Mouse (Mus musculus) limb, embryonic 12.5 days (tissue): ENCODE measurements around the gene Cit. TPM values are rescaled to one million over a fixed set of nuclear protein-coding genes. Genes with fewer than 3 reads are reported as not detected.

Experiments
- ATAC-seq: fragments of 200-750 bp; cut with Nextera tagmentation; 2 replicates; pipeline ENCODE4 v1.8.0; 2017; ENCODE audit warnings: low read depth, moderate TSS enrichment; ENCODE audit not compliant: insufficient number of reproducible peaks, insufficient read depth, low FRiP score, low TSS enrichment
- H3K27ac ChIP-seq: fragments of 300-500 bp; sonication (generic); 2 replicates; pipeline ENCODE4 v1.5.1; 2016; ENCODE audit warnings: mild to moderate bottlenecking, moderate library complexity
- H3K27me3 ChIP-seq: fragments of 300-500 bp; sonication (generic); 2 replicates; pipeline ENCODE4 v1.6.1; 2016; ENCODE audit warnings: mild to moderate bottlenecking, moderate library complexity
- H3K36me3 ChIP-seq: fragments of 300-500 bp; sonication (generic); 2 replicates; pipeline ENCODE4 v1.6.1; 2016; ENCODE audit warnings: mild to moderate bottlenecking, moderate library complexity
- H3K4me1 ChIP-seq: fragments of 300-500 bp; sonication (generic); replicated peaks from 2 replicates; pipeline ENCODE4 v1.6.1; 2016
- H3K4me2 ChIP-seq: fragments of 300-500 bp; sonication (generic); 2 replicates; pipeline ENCODE4 v1.6.1; 2016; ENCODE audit warnings: mild to moderate bottlenecking, moderate library complexity
- H3K4me3 ChIP-seq: fragments of 300-500 bp; sonication (generic); replicated peaks from 2 replicates; pipeline ENCODE4 v1.5.1; 2016; ENCODE audit warnings: mild to moderate bottlenecking
- H3K9ac ChIP-seq: fragments of 300-500 bp; sonication (generic); replicated peaks from 2 replicates; pipeline ENCODE4 v1.6.1; 2016; ENCODE audit warnings: mild to moderate bottlenecking, moderate library complexity
- H3K9me3 ChIP-seq: fragments of 300-500 bp; sonication (generic); 2 replicates; pipeline ENCODE4 v1.6.1; 2016; ENCODE audit warnings: mild to moderate bottlenecking, moderate library complexity
- WGBS: fragments of 180-500 bp; shearing (Covaris S2); methylation state at CpG from one replicate; pipeline ENCODE4 v1.1.7; 2016; 5-methylcytosine and 5-hydroxymethylcytosine counted together
- polyA plus RNA-seq: library from polyadenylated mRNA; unstranded; fragments of >200 nt; fragmentation: Nextera tagmentation; extraction: Ambion mirVana; gene quantifications from 2 replicates; pipeline ENCODE4 v1.2.1, GENCODE M21; 2016

Cit gene
- polyA plus RNA-seq, 1 experiment from 2014 or later, result 41.5 TPM

GRCm38 (mm10) chr5:116009884-116010627, 165.0 kb downstream of the Cit start:
- Histone ChIP-seq H3K4me1 (no peaks in the 10 kb centered on the region), H3K9ac (no peak overlapping the region), H3K9me3 (no peaks in the 10 kb centered on the region), H3K27ac (no peak overlapping the region), H3K36me3 (peaks cover 42% of the 10 kb centered on the region), H3K4me3 (no peak overlapping the region), H3K27me3 (no peaks in the 10 kb centered on the region), H3K4me2 (no peak overlapping the region)
- WGBS, result 67% methylated on average over 2 of the region's 2 CpGs
- ATAC-seq, result no peak

DNA sequence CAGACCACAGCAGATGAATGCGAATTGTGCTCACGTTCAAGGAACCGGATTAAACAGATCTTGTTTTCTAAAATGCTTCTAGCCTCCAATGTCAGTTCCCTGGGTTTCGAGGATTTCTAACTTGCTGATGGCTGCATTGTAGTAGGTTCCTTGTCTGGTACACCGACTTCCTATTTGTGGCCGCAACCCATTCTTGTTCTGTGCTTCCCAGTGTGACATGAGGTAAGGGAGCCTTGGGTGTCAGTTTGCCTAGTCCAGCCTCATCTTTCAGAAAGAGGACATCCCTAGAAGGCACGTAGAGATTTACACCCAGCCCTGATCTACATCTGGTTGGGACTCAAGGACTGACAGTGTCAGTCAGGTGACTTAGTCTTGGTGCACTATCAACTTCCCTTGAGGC, 166.6 kb downstream of the Cit start:
- no peaks in the 10 kb centered on the region for H3K4me1 ChIP-seq
- ATAC-seq, result no peak
- peaks cover 51% of the 10 kb centered on the region for H3K36me3 ChIP-seq
- H3K4me3 ChIP-seq, result no peak overlapping the region
- no peak overlapping the region for H3K4me2 ChIP-seq
- no peaks in the 10 kb centered on the region for H3K27me3 ChIP-seq
- H3K27ac ChIP-seq, result no peak overlapping the region
- WGBS, result 92% methylated on average over 7 of the region's 7 CpGs
- H3K9me3 ChIP-seq, result no peaks in the 10 kb centered on the region
- H3K9ac ChIP-seq, result no peak overlapping the region

- ATAC-seq, result no peak
- no peak overlapping the region for H3K4me2 ChIP-seq
- no peak overlapping the region for H3K4me3 ChIP-seq
- H3K36me3 ChIP-seq, result peaks cover 53% of the 10 kb centered on the region
- 91% methylated on average over 7 of the region's 7 CpGs for WGBS
- H3K4me1 ChIP-seq, result no peaks in the 10 kb centered on the region
- no peaks in the 10 kb centered on the region for H3K9me3 ChIP-seq
- H3K27ac ChIP-seq, result no peak overlapping the region
- no peaks in the 10 kb centered on the region for H3K27me3 ChIP-seq
- H3K9ac ChIP-seq, result no peak overlapping the region
Observed at GRCm38 (mm10) chr5:116012503-116012902, 167.4 kb downstream of the Cit start.

GRCm38 (mm10) chr5:116013821-116014220, 168.7 kb downstream of the Cit start:
- WGBS, result 90% methylated on average over 8 of the region's 8 CpGs
- no peaks in the 10 kb centered on the region for H3K27me3 ChIP-seq
- H3K36me3 ChIP-seq, result peaks cover 62% of the 10 kb centered on the region

GRCm38 (mm10) chr5:116014237-116014636, 169.2 kb downstream of the Cit start:
- H3K9me3 ChIP-seq, result no peaks in the 10 kb centered on the region
- H3K36me3 ChIP-seq, result peaks cover 66% of the 10 kb centered on the region
- no peak overlapping the region for H3K4me2 ChIP-seq
- no peak overlapping the region for H3K9ac ChIP-seq
- H3K4me3 ChIP-seq, result no peak overlapping the region
- H3K27ac ChIP-seq, result no peak overlapping the region
- no peaks in the 10 kb centered on the region for H3K4me1 ChIP-seq
- ATAC-seq, result no peak
- WGBS, result 93% methylated on average over 11 of the region's 11 CpGs
- no peaks in the 10 kb centered on the region for H3K27me3 ChIP-seq

More at GRCm38 (mm10) chr5:116013821-116014220, 168.7 kb downstream of the Cit start:
- no peak overlapping the region for H3K4me2 ChIP-seq
- H3K4me1 ChIP-seq, result no peaks in the 10 kb centered on the region
- H3K27ac ChIP-seq, result no peak overlapping the region
- H3K9me3 ChIP-seq, result no peaks in the 10 kb centered on the region
- H3K4me3 ChIP-seq, result no peak overlapping the region
- H3K9ac ChIP-seq, result no peak overlapping the region
- ATAC-seq, result no peak

GRCm38 (mm10) chr5:116016542-116016941, 171.5 kb downstream of the Cit start:
- ATAC-seq, result no peak
- H3K4me1 ChIP-seq, result no peaks in the 10 kb centered on the region
- H3K27ac ChIP-seq, result no peak overlapping the region
- H3K9me3 ChIP-seq, result no peaks in the 10 kb centered on the region
- H3K9ac ChIP-seq, result no peak overlapping the region
- no peaks in the 10 kb centered on the region for H3K27me3 ChIP-seq
- no peak overlapping the region for H3K4me2 ChIP-seq
- H3K36me3 ChIP-seq, result peaks cover 89% of the 10 kb centered on the region
- 96% methylated on average over 5 of the region's 5 CpGs for WGBS
- H3K4me3 ChIP-seq, result no peak overlapping the region

- peaks cover 6% of the 10 kb centered on the region for H3K4me1 ChIP-seq
- no peak overlapping the region for H3K9ac ChIP-seq
- H3K9me3 ChIP-seq, result no peaks in the 10 kb centered on the region
- no peaks in the 10 kb centered on the region for H3K27me3 ChIP-seq
- 88% methylated on average over 8 of the region's 8 CpGs for WGBS
- peaks cover 97% of the 10 kb centered on the region for H3K36me3 ChIP-seq
- H3K4me2 ChIP-seq, result no peak overlapping the region
- ATAC-seq, result no peak
- H3K4me3 ChIP-seq, result no peak overlapping the region
- H3K27ac ChIP-seq, result no peak overlapping the region
Observed at GRCm38 (mm10) chr5:116017391-116017790, 172.3 kb downstream of the Cit start.

- 86% methylated on average over 9 of the region's 9 CpGs for WGBS
Observed at GRCm38 (mm10) chr5:116018196-116018595, 173.1 kb downstream of the Cit start.

GRCm38 (mm10) chr5:116018784-116019183, 173.7 kb downstream of the Cit start:
- Histone ChIP-seq H3K9me3 (no peaks in the 10 kb centered on the region), H3K4me3 (no peak overlapping the region), H3K9ac (no peak overlapping the region), H3K27ac (no peak overlapping the region), H3K4me1 (peaks cover 17% of the 10 kb centered on the region), H3K27me3 (no peaks in the 10 kb centered on the region), H3K36me3 (peaks cover 88% of the 10 kb centered on the region), H3K4me2 (no peak overlapping the region)
- 80% methylated on average over 6 of the region's 6 CpGs for WGBS
- ATAC-seq, result no peak

More at GRCm38 (mm10) chr5:116018196-116018595, 173.1 kb downstream of the Cit start:
- Histone ChIP-seq H3K4me1 (peaks cover 14% of the 10 kb centered on the region), H3K27ac (no peak overlapping the region), H3K4me2 (no peak overlapping the region), H3K9me3 (no peaks in the 10 kb centered on the region), H3K4me3 (no peak overlapping the region), H3K9ac (no peak overlapping the region), H3K36me3 (peaks cover 94% of the 10 kb centered on the region), H3K27me3 (no peaks in the 10 kb centered on the region)
- ATAC-seq, result no peak

GRCm38 (mm10) chr5:116019371-116019770, 174.3 kb downstream of the Cit start:
- Histone ChIP-seq H3K4me1 (peaks cover 17% of the 10 kb centered on the region), H3K27me3 (no peaks in the 10 kb centered on the region)
- WGBS, result 63% methylated on average over 11 of the region's 11 CpGs

GRCm38 (mm10) chr5:116021552-116021951, 176.5 kb downstream of the Cit start:
- Histone ChIP-seq H3K9me3 (no peaks in the 10 kb centered on the region), H3K4me2 (no peak overlapping the region), H3K9ac (no peak overlapping the region; the same call in 1 of the 2 replicates), H3K27me3 (no peaks in the 10 kb centered on the region), H3K4me1 (peaks cover 17% of the 10 kb centered on the region), H3K36me3 (peaks cover 60% of the 10 kb centered on the region), H3K27ac (no peak overlapping the region), H3K4me3 (no peak overlapping the region)
- WGBS, result 94% methylated on average over 14 of the region's 14 CpGs
- no peak for ATAC-seq

More at GRCm38 (mm10) chr5:116019371-116019770, 174.3 kb downstream of the Cit start:
- Histone ChIP-seq H3K36me3 (peaks cover 82% of the 10 kb centered on the region), H3K9me3 (no peaks in the 10 kb centered on the region), H3K4me2 (no peak overlapping the region), H3K9ac (no peak overlapping the region), H3K4me3 (no peak overlapping the region), H3K27ac (no peak overlapping the region)
- no peak for ATAC-seq

GRCm38 (mm10) chr5:116022131-116022530, 177.1 kb downstream of the Cit start:
- 96% methylated on average over 12 of the region's 12 CpGs for WGBS
- no peaks in the 10 kb centered on the region for H3K9me3 ChIP-seq
- H3K27me3 ChIP-seq, result no peaks in the 10 kb centered on the region
- H3K9ac ChIP-seq, result no peak overlapping the region; the same call in 1 of the 2 replicates
- no peak overlapping the region for H3K27ac ChIP-seq
- ATAC-seq, result no peak
- peak overlapping the region; percentile 79; the same call in 1 of the 2 replicates for H3K4me3 ChIP-seq
- peak overlapping the region; percentile 82; the same call in 1 of the 2 replicates for H3K4me2 ChIP-seq
- H3K36me3 ChIP-seq, result peaks cover 54% of the 10 kb centered on the region
- peaks cover 17% of the 10 kb centered on the region for H3K4me1 ChIP-seq
